Mouse (Mus musculus): ENCODE results near the gene Aqp2. TPM values are rescaled to one million over a fixed set of nuclear protein-coding genes. Genes with fewer than 3 reads are reported as not detected.

Aqp2 gene
- polyA plus RNA-seq, 1 experiment = 0.20 TPM

GRCm38 (mm10) chr15:99589704-99590103 is 10.8 kb downstream of the Aqp2 start:
- DNase-seq (ENCODE audit: extremely low spot score in 1 of 2, low spot score in 1 of 2) = no peak

GRCm38 (mm10) chr15:99590429-99591084 is 11.7 kb downstream of the Aqp2 start, which contains the start of gene Aqp5:
Gene Aqp5, plus strand, starts transcription at chr15:99590782.
- DNase-seq (ENCODE audit: extremely low spot score in 1 of 2, low spot score in 1 of 2) = no peak

- DNase-seq (ENCODE audit: extremely low spot score in 1 of 2, low spot score in 1 of 2) = no peak
Observed at GRCm38 (mm10) chr15:99592177-99592576, 13.3 kb downstream of the Aqp2 start.

GRCm38 (mm10) chr15:99592877-99593276 is 14.0 kb downstream of the Aqp2 start:
- DNase-seq (ENCODE audit: extremely low spot score in 1 of 2, low spot score in 1 of 2) = no peak

GRCm38 (mm10) chr15:99594951-99595350 is 16.1 kb downstream of the Aqp2 start:
- no peak for DNase-seq (ENCODE audit: extremely low spot score in 1 of 2, low spot score in 1 of 2)

- DNase-seq (ENCODE audit: extremely low spot score in 1 of 2, low spot score in 1 of 2) = peak; percentile 77 to 94
Observed at GRCm38 (mm10) chr15:99596056-99596687, 17.3 kb downstream of the Aqp2 start.

- no peak for DNase-seq (ENCODE audit: extremely low spot score in 1 of 2, low spot score in 1 of 2)
Observed at GRCm38 (mm10) chr15:99596841-99597240, 18.0 kb downstream of the Aqp2 start.

- no peak for DNase-seq (ENCODE audit: extremely low spot score in 1 of 2, low spot score in 1 of 2)
Observed at GRCm38 (mm10) chr15:99597596-99597995, 18.7 kb downstream of the Aqp2 start.

- no peak for DNase-seq (ENCODE audit: extremely low spot score in 1 of 2, low spot score in 1 of 2)
Observed at GRCm38 (mm10) chr15:99599245-99600070, 20.6 kb downstream of the Aqp2 start.

GRCm38 (mm10) chr15:99600986-99601822 is 22.3 kb downstream of the Aqp2 start, which contains the start of gene Aqp6:
Gene Aqp6, plus strand, starts transcription at chr15:99601400.
- no peak for DNase-seq (ENCODE audit: extremely low spot score in 1 of 2, low spot score in 1 of 2)

- no peak for DNase-seq (ENCODE audit: extremely low spot score in 1 of 2, low spot score in 1 of 2)
Observed at GRCm38 (mm10) chr15:99601823-99602120, 22.9 kb downstream of the Aqp2 start.

- no peak for DNase-seq (ENCODE audit: extremely low spot score in 1 of 2, low spot score in 1 of 2)
Observed at GRCm38 (mm10) chr15:99602206-99602820, 23.5 kb downstream of the Aqp2 start.

GRCm38 (mm10) chr15:99603216-99603615 is 24.4 kb downstream of the Aqp2 start:
- DNase-seq (ENCODE audit: extremely low spot score in 1 of 2, low spot score in 1 of 2) = no peak

GRCm38 (mm10) chr15:99605595-99605994 is 26.7 kb downstream of the Aqp2 start:
- DNase-seq (ENCODE audit: extremely low spot score in 1 of 2, low spot score in 1 of 2) = no peak

- DNase-seq (ENCODE audit: extremely low spot score in 1 of 2, low spot score in 1 of 2) = peak; percentile 51 to 74
Observed at GRCm38 (mm10) chr15:99606515-99606914, 27.7 kb downstream of the Aqp2 start.

GRCm38 (mm10) chr15:99607388-99608113 is 28.7 kb downstream of the Aqp2 start:
- DNase-seq (ENCODE audit: extremely low spot score in 1 of 2, low spot score in 1 of 2) = no peak

- DNase-seq (ENCODE audit: extremely low spot score in 1 of 2, low spot score in 1 of 2) = no peak
Observed at GRCm38 (mm10) chr15:99608382-99609125, 29.7 kb downstream of the Aqp2 start.

GRCm38 (mm10) chr15:99611563-99611962 is 32.7 kb downstream of the Aqp2 start:
- DNase-seq (ENCODE audit: extremely low spot score in 1 of 2, low spot score in 1 of 2) = peak in 1 of 2 experiments; percentile 46

- no peak for DNase-seq (ENCODE audit: extremely low spot score in 1 of 2, low spot score in 1 of 2)
Observed at GRCm38 (mm10) chr15:99614273-99614672, 35.4 kb downstream of the Aqp2 start.
